Comparison of ENCODE assay signal across 17 mouse cellular contexts in genomic region chr4:28967584-28968315, GRCm38 (mm10).
A peak's percentile ranks its signal among the peaks of the same experiment; 100 is the strongest.
DNase-seq lines count a peak whose midpoint lies in the region; ATAC-seq lines count a peak whose summit lies in the region.
"Had no signal": no experiment of that assay in that cellular context is flagged by ENCODE, and none has a peak within 500 bp of the region (broad histone marks: within the 10 kb centered on the region; RNA-seq: fewer than 3 reads in every experiment).

No protein-coding gene starts in this region.

- no peak overlapping the region for H3K4me2 ChIP-seq in midbrain, embryonic 12.5 days (replicated peaks)
- H3K4me2 ChIP-seq in midbrain, embryonic 15.5 days = no peak overlapping the region
- H3K4me2 ChIP-seq: hindbrain, embryonic 15.5 days; liver, embryonic 11.5 days; lung, embryonic 15.5 days had no signal

- peaks cover 7% of the 10 kb centered on the region; the same call in 1 of the 2 replicates for H3K4me1 ChIP-seq in midbrain, embryonic 12.5 days
- H3K4me1 ChIP-seq in midbrain, embryonic 15.5 days = no peaks in the 10 kb centered on the region
- H3K4me1 ChIP-seq: hindbrain, embryonic 15.5 days; lung, embryonic 15.5 days had no signal

- no peaks in the 10 kb centered on the region for H3K9me3 ChIP-seq in midbrain, embryonic 12.5 days
- H3K9me3 ChIP-seq in midbrain, embryonic 15.5 days = no peaks in the 10 kb centered on the region
- H3K9me3 ChIP-seq: hindbrain, embryonic 15.5 days; lung, embryonic 15.5 days had no signal

- peak; percentile 91 for DNase-seq in R1 (ENCODE audit: low read depth, low spot score)
- peak; percentile 29 for DNase-seq in embryo, embryonic 10.5 days (ENCODE audit: low spot score)
- DNase-seq in heart, adult 18-20 months = no peak
- DNase-seq in spleen, adult 12 weeks (ENCODE audit: low spot score) = no peak
- DNase-seq: cerebellum, adult 11-12 months; heart, adult 2 months; kidney, adult 18-20 months; kidney, postnatal 25 days; right cerebral cortex, postnatal 4 days had no signal

- ATAC-seq in midbrain, embryonic 12.5 days (ENCODE audit: low FRiP score, low read depth) = peak; percentile 84
- no peak for ATAC-seq in midbrain, embryonic 15.5 days (replicated peaks)
- peak; percentile 49; the same call in 1 of the 2 replicates for ATAC-seq in megakaryocyte, adult 5-6 weeks (ENCODE audit: poor library complexity, severe bottlenecking)
- ATAC-seq: CD4-positive, CD25-positive, alpha-beta regulatory T cell, adult 4 months had no signal

- H3K36me3 ChIP-seq in midbrain, embryonic 12.5 days = no peaks in the 10 kb centered on the region
- H3K36me3 ChIP-seq in midbrain, embryonic 15.5 days (replicated peaks) = no peaks in the 10 kb centered on the region

- no peak overlapping the region for H3K9ac ChIP-seq in midbrain, embryonic 12.5 days (replicated peaks)
- H3K9ac ChIP-seq in midbrain, embryonic 15.5 days = no peak overlapping the region
- H3K9ac ChIP-seq: hindbrain, embryonic 15.5 days; lung, embryonic 15.5 days had no signal

- H3K27ac ChIP-seq in midbrain, embryonic 12.5 days (replicated peaks) = no peak overlapping the region
- H3K27ac ChIP-seq in midbrain, embryonic 15.5 days = no peak overlapping the region
- H3K27ac ChIP-seq: heart, adult 2 months; hindbrain, embryonic 15.5 days; lung, embryonic 15.5 days had no signal

- WGBS in midbrain, embryonic 12.5 days = 35% methylated on average over 3 of the region's 3 CpGs
- WGBS in midbrain, embryonic 15.5 days = 39% methylated on average over 3 of the region's 3 CpGs

- H3K27me3 ChIP-seq in midbrain, embryonic 12.5 days = peaks cover 26% of the 10 kb centered on the region
- no peaks in the 10 kb centered on the region for H3K27me3 ChIP-seq in midbrain, embryonic 15.5 days (replicated peaks)
- H3K27me3 ChIP-seq: hindbrain, embryonic 15.5 days; lung, embryonic 15.5 days had no signal

- H3K4me3 ChIP-seq in midbrain, embryonic 12.5 days = no peak overlapping the region
- no peak overlapping the region for H3K4me3 ChIP-seq in midbrain, embryonic 15.5 days
- H3K4me3 ChIP-seq: erythroblast, embryonic 14.5 days; heart, adult 2 months; hindbrain, embryonic 15.5 days; lung, embryonic 15.5 days had no signal

Comparison
In these comparisons a context has a peak if more than half of its experiments do, and no peak if none do; other contexts are left out.
1. DNase-seq: peak in R1 (single experiment) and embryo, embryonic 10.5 days (single experiment); none in heart, adult 18-20 months (0 of 2) and spleen, adult 12 weeks (single experiment).